Mouse (Mus musculus): Measurements from ENCODE around the gene Hist1h2ab.

Gene Hist1h2ab

DNA sequence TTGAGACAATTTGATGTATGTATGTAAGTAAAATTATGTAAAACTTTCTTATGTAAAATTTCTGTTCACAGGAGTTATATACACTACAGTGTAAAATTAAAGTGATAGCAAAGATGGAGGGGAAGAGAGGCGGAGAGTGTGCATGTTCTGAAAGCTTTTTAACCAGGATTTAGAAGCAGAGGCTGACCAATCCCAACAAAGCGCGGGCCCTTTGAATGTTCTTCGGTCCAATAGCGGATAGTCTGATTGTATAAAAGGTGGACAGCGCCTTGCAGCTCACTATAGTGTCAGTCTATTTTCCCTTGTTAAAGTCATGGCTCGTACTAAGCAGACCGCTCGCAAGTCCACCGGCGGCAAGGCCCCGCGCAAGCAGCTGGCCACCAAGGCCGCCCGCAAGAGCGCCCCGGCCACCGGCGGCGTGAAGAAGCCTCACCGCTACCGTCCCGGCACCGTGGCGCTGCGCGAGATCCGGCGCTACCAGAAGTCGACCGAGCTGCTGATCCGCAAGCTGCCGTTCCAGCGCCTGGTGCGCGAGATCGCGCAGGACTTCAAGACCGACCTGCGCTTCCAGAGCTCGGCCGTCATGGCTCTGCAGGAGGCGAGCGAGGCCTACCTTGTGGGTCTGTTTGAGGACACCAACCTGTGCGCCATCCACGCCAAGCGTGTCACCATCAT lies 1.3 kb downstream of the Hist1h2ab start, which contains the start of gene Hist1h3b:
Gene Hist1h3b (plus strand): TSS at position 201 of the 675 bp plus-strand sequence.
- peak; percentile 88 for DNase-seq (ENCODE audit: extremely low read depth, insufficient read length, low spot score)

GRCm38 (mm10) chr13:23752742-23753172 lies 1.8 kb downstream of the Hist1h2ab start:
- DNase-seq (ENCODE audit: extremely low read depth, insufficient read length, low spot score): peak; percentile 81

DNA sequence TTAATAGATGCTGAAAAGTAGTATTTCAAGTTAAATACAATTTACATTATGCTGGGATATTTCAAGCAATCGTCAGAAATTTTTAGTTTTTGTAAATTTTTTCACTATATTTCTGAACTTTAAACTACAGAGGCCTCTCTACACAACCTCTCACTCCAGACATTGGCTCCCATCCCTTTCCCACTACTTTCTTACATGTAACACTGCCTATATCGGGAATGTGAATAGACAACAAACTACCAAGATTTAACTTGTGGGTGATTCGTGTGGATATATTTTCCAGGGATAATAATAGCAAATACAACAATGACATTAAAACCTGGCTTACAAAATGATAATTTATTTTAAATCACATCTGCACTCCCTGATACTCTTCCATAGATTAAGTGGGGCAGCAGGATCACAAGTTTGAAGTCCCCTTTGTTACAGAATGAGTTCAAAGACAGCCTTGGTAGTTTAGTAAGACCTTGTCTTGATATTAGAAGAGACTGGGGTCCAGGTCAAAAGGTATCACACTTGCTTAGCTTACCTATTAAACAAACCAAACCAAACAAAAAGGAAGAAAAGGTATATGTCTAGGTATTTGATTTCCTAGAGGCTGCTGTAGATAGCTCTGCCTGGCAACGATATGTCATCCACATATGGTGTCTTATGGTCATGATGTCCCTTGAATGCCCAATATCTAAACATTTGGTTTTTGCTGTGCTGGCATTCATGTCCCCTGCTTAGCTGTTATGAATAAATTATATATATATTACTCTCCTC lies 2.6 kb downstream of the Hist1h2ab start:
- DNase-seq (ENCODE audit: extremely low read depth, insufficient read length, low spot score): peak; percentile 35

- no peak for DNase-seq (ENCODE audit: extremely low read depth, insufficient read length, low spot score)
Observed at GRCm38 (mm10) chr13:23755000-23755399, 4.1 kb downstream of the Hist1h2ab start.

DNA sequence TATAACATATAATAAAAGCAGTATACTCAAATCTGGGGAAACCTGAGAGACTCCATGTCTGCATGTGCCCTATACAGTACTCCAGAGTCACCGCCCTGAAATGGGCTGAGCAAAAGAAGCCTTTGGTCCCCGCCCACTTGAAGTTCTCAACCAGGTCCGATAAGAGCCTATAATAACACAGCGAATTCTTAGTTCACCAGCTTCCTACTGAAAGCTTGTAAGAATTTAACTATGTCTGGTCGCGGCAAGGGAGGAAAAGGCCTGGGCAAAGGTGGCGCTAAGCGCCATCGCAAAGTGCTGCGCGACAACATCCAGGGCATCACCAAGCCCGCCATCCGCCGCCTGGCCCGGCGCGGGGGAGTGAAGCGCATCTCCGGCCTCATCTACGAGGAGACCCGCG lies 5.9 kb downstream of the Hist1h2ab start, which contains the start of gene Hist1h4b:
Gene Hist1h4b (plus strand): TSS at position 224 of the 400 bp plus-strand sequence.
- DNase-seq (ENCODE audit: extremely low read depth, insufficient read length, low spot score): peak; percentile 97

GRCm38 (mm10) chr13:23757211-23757773 lies 6.4 kb downstream of the Hist1h2ab start:
- peak; percentile 91 for DNase-seq (ENCODE audit: extremely low read depth, insufficient read length, low spot score)

GRCm38 (mm10) chr13:23757921-23758320 lies 7.0 kb downstream of the Hist1h2ab start:
- no peak for DNase-seq (ENCODE audit: extremely low read depth, insufficient read length, low spot score)

DNA sequence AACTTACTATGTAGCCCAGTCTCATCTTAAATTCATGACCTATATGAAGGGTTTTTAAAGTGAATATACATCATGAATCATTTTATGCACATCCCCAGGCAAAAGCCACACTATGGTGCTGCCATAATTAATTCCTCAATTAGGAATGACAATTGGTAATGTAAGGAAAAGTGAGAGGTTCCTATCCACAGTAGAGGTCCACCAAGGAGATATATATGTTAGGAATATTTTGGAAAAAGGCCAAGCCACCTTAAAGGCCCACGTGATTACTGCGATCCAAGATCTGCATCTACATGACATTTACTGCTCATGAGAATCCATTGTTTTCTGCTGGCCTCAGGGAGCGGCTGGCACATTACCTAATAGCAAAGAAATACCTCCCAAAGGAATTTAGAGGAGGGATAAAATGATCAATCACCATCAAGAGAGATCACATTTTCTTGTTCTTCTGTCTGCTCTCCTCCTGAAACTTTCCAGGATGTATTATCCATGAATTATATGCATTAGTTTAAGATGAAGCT lies 8.4 kb downstream of the Hist1h2ab start:
- no peak for DNase-seq (ENCODE audit: extremely low read depth, insufficient read length, low spot score)

DNA sequence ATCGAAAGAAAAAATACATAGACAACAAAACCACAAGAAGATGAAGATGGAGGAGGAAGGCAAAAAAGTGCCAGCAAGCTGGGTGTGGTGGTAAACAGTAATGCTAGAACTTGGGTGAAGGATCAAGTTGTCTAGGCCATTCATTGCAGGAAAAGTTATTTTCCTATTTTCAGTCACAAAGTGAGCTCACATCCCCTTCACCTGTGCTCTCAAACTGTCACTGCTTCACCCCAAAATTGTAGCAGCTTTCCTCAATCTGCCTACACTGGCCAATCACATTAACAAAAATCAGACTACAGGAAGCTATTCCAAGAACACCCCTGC lies 9.0 kb downstream of the Hist1h2ab start:
- peak; percentile 20 for DNase-seq (ENCODE audit: extremely low read depth, insufficient read length, low spot score)

- peak; percentile 70 for DNase-seq (ENCODE audit: extremely low read depth, insufficient read length, low spot score)
Observed at GRCm38 (mm10) chr13:23760240-23760971, 9.5 kb downstream of the Hist1h2ab start.

GRCm38 (mm10) chr13:23760972-23761864 lies 10.3 kb downstream of the Hist1h2ab start, which contains the start of gene Hist1h4a:
Hist1h4a (minus strand) TSS chr13:23761230.
- peak; percentile 97 for DNase-seq (ENCODE audit: extremely low read depth, insufficient read length, low spot score)

DNA sequence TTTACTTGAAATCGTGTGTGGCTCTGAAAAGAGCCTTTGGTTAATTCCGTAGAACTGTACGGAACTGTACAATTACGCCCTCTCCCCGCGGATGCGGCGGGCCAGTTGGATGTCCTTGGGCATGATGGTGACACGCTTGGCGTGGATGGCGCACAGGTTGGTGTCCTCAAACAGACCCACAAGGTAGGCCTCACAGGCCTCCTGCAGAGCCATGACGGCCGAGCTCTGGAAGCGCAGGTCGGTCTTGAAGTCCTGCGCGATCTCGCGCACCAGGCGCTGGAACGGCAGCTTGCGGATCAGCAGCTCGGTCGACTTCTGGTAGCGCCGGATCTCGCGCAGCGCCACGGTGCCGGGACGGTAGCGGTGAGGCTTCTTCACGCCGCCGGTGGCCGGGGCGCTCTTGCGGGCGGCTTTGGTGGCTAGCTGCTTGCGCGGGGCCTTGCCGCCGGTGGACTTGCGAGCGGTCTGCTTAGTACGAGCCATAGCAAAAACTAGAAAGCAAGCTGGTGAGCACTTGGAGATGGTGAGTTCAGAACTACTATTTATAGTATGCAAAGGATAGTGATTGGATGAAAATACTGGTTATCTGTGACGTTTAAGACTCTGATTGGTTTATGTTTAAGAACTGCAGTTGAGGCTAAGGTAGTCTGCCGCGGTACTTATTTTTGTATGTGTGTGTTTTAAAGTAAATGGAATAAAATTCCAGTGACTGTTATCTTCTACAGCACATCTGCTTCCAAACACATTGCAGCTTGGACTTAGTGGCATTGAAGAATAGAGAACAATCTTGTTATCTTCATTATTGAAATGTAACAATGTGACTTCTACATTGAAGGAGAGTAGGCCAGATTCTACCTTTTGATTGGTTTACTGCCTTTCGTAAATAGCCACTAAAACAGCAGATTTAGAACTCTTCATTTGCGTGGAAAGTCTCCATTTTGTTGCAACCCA lies 11.2 kb downstream of the Hist1h2ab start, which contains the start of gene Hist1h3a:
Gene Hist1h3a (minus strand): TSS at position 516 of the 951 bp plus-strand sequence.
- DNase-seq (ENCODE audit: extremely low read depth, insufficient read length, low spot score): peak; percentile 87

DNA sequence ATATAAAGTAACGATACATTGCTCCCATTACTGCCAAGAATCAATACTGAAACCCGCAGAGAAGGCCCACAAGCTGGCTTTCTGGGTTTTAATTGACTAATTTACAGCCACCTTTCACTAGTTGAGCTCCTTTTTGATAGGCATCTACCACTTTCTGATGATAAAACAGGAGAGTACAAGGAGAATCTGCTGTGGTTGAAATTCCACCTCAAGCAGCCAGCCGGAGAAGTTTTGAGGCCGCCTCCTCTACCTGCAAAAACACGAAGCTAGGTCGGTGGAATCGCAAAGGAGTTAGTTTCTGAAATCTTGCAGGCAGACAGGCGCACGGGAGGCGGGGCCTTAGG lies 12.3 kb downstream of the Hist1h2ab start:
- DNase-seq (ENCODE audit: extremely low read depth, insufficient read length, low spot score): no peak

DNA sequence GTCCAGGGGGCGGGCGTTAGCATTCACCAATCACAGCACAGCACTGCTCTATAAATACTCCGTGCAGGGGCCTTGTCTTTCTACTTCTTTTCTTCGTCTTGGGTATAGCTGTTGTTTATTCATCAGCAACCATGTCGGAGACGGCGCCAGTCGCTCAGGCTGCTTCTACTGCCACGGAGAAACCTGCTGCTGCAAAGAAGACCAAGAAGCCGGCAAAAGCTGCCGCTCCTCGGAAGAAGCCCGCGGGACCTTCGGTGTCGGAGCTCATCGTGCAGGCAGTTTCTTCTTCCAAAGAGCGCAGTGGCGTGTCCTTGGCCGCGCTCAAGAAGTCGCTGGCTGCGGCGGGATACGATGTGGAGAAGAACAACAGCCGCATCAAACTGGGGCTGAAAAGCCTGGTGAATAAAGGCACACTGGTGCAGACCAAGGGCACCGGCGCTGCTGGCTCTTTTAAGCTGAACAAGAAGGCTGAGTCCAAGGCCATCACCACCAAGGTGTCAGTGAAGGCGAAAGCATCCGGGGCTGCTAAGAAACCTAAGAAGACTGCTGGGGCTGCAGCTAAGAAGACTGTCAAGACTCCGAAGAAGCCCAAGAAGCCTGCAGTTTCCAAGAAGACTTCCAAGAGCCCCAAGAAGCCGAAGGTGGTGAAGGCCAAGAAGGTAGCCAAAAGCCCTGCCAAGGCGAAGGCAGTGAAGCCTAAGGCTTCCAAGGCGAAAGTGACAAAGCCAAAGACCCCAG lies 12.8 kb downstream of the Hist1h2ab start, which contains the start of gene Hist1h1a:
Gene Hist1h1a (plus strand): TSS at position 81 of the 738 bp plus-strand sequence.
- DNase-seq (ENCODE audit: extremely low read depth, insufficient read length, low spot score): peak; percentile 90

GRCm38 (mm10) chr13:23764324-23765171 lies 13.6 kb downstream of the Hist1h2ab start:
- peak; percentile 39 for DNase-seq (ENCODE audit: extremely low read depth, insufficient read length, low spot score)

DNA sequence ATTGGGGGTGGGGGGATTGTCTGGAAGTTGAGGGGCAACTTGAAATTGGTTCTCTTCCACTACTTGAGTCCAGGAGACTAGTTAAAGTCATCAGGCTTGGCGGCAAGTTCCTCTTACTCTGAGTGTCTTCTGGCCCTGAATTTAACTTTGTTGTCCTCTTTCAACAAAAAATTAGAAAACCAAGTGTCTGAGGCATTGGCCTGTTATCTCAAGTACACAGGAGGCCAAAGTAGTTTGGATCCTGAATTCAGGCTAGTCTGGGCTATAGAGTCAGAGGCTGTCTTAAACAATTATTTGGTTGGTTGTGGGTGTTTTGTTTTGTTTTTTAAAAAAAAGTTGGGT lies 14.2 kb downstream of the Hist1h2ab start:
- DNase-seq (ENCODE audit: extremely low read depth, insufficient read length, low spot score): no peak

DNA sequence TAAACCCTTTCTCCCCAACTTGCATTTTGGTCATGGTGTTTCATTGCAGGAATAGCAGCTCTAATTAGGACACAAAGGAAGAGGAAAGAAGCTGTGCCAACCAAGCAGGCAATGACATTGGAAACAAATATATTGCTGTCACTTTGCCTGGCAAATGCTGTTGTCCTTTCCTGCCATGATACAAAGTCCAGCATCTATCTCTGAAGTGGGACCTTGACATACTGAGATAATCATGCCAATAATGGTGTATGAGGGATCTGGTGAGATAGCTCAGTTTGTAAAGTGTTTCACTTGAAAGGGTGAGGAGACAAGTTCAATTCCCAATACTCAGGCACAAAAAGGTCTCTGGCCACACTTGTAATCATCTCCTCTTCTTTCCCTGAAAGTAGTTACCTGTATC lies 15.8 kb downstream of the Hist1h2ab start:
- no peak for DNase-seq (ENCODE audit: extremely low read depth, insufficient read length, low spot score)

All from 3134 (cell line).